Mouse (Mus musculus): ENCODE results near the gene Hnf1a. TPM values are rescaled to one million over a fixed set of nuclear protein-coding genes. Genes with fewer than 3 reads are reported as not detected.

The Hnf1a gene
- total and polyA plus RNA-seq, 2 experiments from 2014 or later, result not detected

GRCm38 (mm10) chr5:114916777-114917176, 54.1 kb downstream of the Hnf1a start:
- Histone ChIP-seq H3K27me3 (ENCODE audit: control insufficient read depth, insufficient read depth, low read length) (no peaks in the 10 kb centered on the region), H3K4me2 (ENCODE audit: low read depth, low read length) (no peak overlapping the region), H3K36me3 (replicated peaks; ENCODE audit: control insufficient read depth, insufficient read depth, low read length) (no peaks in the 10 kb centered on the region), H3K4me3 (ENCODE audit: low read depth, low read length) (no peak overlapping the region), H3K4me1 (ENCODE audit: control insufficient read depth, insufficient read depth) (no peaks in the 10 kb centered on the region), H3K9ac (replicated peaks; ENCODE audit: low read depth, low read length) (no peak overlapping the region), H3K27ac (ENCODE audit: low read depth) (no peak overlapping the region), H3K9me3 (replicated peaks; ENCODE audit: control insufficient read depth, low read length) (no peaks in the 10 kb centered on the region)
- whole genome bisulfite sequencing, result 71% methylated on average over 4 of the region's 4 CpGs
- no peak for ATAC-seq (ENCODE audit: insufficient read depth, low read depth)
- TF ChIP-seq EP300 (IDR thresholded peaks at IDR 0.05; ENCODE audit: low read depth), result no peak
- TF ChIP-seq CTCF (IDR thresholded peaks at IDR 0.05; ENCODE audit: low read depth), result no peak
- no peak for DNase-seq (ENCODE audit: low spot score)

DNA sequence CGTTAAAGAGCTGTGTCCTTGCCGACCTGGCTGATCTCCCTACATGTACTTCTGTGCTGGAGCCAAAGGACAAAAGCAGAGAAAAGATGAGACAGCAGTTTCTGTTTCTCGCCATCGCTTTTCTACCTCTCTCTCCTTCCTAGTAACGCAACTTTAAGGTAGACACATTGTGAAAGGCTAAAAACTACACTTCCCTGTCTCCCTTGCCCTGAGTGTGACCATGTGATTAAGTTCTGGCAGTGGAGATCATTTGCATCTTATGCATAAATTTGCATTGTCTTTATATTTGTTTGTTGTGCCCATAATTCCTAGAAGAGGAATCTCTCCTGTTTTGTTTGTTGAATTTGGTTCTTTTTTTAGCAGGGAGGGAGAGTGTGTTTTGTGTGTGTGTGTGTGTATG, 55.0 kb downstream of the Hnf1a start:
- Histone ChIP-seq H3K27me3 (ENCODE audit: control insufficient read depth, insufficient read depth, low read length) (no peaks in the 10 kb centered on the region), H3K4me2 (ENCODE audit: low read depth, low read length) (no peak overlapping the region), H3K9ac (replicated peaks; ENCODE audit: low read depth, low read length) (no peak overlapping the region), H3K4me3 (ENCODE audit: low read depth, low read length) (no peak overlapping the region), H3K9me3 (replicated peaks; ENCODE audit: control insufficient read depth, low read length) (no peaks in the 10 kb centered on the region), H3K4me1 (ENCODE audit: control insufficient read depth, insufficient read depth) (no peaks in the 10 kb centered on the region), H3K36me3 (replicated peaks; ENCODE audit: control insufficient read depth, insufficient read depth, low read length) (0 out of 2 replicates have a peak, but pooled peaks cover 5% of the 10 kb centered on the region), H3K27ac (ENCODE audit: low read depth) (no peak overlapping the region)
- no peak for ATAC-seq (ENCODE audit: insufficient read depth, low read depth)
- WGBS, result 63% methylated on average over 5 of the region's 5 CpGs
- no peak for DNase-seq (ENCODE audit: low spot score)
- no peak for TF ChIP-seq EP300 (IDR thresholded peaks at IDR 0.05; ENCODE audit: low read depth)
- TF ChIP-seq CTCF (IDR thresholded peaks at IDR 0.05; ENCODE audit: low read depth), result no peak

GRCm38 (mm10) chr5:114914855-114915254, 56.0 kb downstream of the Hnf1a start:
- WGBS, result 60% methylated on average over 8 of the region's 8 CpGs
- ATAC-seq (ENCODE audit: insufficient read depth, low read depth), result no peak
- TF ChIP-seq EP300 (IDR thresholded peaks at IDR 0.05; ENCODE audit: low read depth) (no peak), CTCF (IDR thresholded peaks at IDR 0.05; ENCODE audit: low read depth) (no peak)

GRCm38 (mm10) chr5:114913686-114914085, 57.2 kb downstream of the Hnf1a start:
- ATAC-seq (ENCODE audit: insufficient read depth, low read depth) (no peak), DNase-seq (ENCODE audit: low spot score) (no peak)
- H3K27ac ChIP-seq (ENCODE audit: low read depth), result no peak overlapping the region
- TF ChIP-seq EP300 (IDR thresholded peaks at IDR 0.05; ENCODE audit: low read depth), result no peak
- TF ChIP-seq CTCF (IDR thresholded peaks at IDR 0.05; ENCODE audit: low read depth), result no peak
- H3K4me2 ChIP-seq (ENCODE audit: low read depth, low read length), result no peak overlapping the region
- H3K9me3 ChIP-seq (replicated peaks; ENCODE audit: control insufficient read depth, low read length), result no peaks in the 10 kb centered on the region
- H3K36me3 ChIP-seq (replicated peaks; ENCODE audit: control insufficient read depth, insufficient read depth, low read length), result 0 out of 2 replicates have a peak, but pooled peaks cover 5% of the 10 kb centered on the region
- no peak overlapping the region for H3K4me3 ChIP-seq (ENCODE audit: low read depth, low read length)
- WGBS, result 40% methylated on average over 4 of the region's 4 CpGs
- H3K4me1 ChIP-seq (ENCODE audit: control insufficient read depth, insufficient read depth), result no peaks in the 10 kb centered on the region
- H3K27me3 ChIP-seq (ENCODE audit: control insufficient read depth, insufficient read depth, low read length), result no peaks in the 10 kb centered on the region
- H3K9ac ChIP-seq (replicated peaks; ENCODE audit: low read depth, low read length), result no peak overlapping the region

More at GRCm38 (mm10) chr5:114914855-114915254, 56.0 kb downstream of the Hnf1a start:
- Histone ChIP-seq H3K27me3 (ENCODE audit: control insufficient read depth, insufficient read depth, low read length) (no peaks in the 10 kb centered on the region), H3K9me3 (replicated peaks; ENCODE audit: control insufficient read depth, low read length) (no peaks in the 10 kb centered on the region), H3K27ac (ENCODE audit: low read depth) (no peak overlapping the region), H3K9ac (replicated peaks; ENCODE audit: low read depth, low read length) (no peak overlapping the region), H3K4me3 (ENCODE audit: low read depth, low read length) (no peak overlapping the region), H3K36me3 (replicated peaks; ENCODE audit: control insufficient read depth, insufficient read depth, low read length) (0 out of 2 replicates have a peak, but pooled peaks cover 5% of the 10 kb centered on the region), H3K4me1 (ENCODE audit: control insufficient read depth, insufficient read depth) (no peaks in the 10 kb centered on the region), H3K4me2 (ENCODE audit: low read depth, low read length) (no peak overlapping the region)
- no peak for DNase-seq (ENCODE audit: low spot score)

GRCm38 (mm10) chr5:114908598-114909305, 62.1 kb downstream of the Hnf1a start:
- 53% methylated on average over 13 of the region's 13 CpGs for WGBS
- DNase-seq (ENCODE audit: low spot score) (no peak), ATAC-seq (ENCODE audit: insufficient read depth, low read depth) (no peak)
- no peak overlapping the region for H3K27ac ChIP-seq (ENCODE audit: low read depth)
- H3K4me2 ChIP-seq (ENCODE audit: low read depth, low read length), result no peak overlapping the region
- no peaks in the 10 kb centered on the region for H3K9me3 ChIP-seq (replicated peaks; ENCODE audit: control insufficient read depth, low read length)
- H3K36me3 ChIP-seq (replicated peaks; ENCODE audit: control insufficient read depth, insufficient read depth, low read length), result 0 out of 2 replicates have a peak, but pooled peaks cover 23% of the 10 kb centered on the region
- H3K4me3 ChIP-seq (ENCODE audit: low read depth, low read length), result no peak overlapping the region
- TF ChIP-seq EP300 (IDR thresholded peaks at IDR 0.05; ENCODE audit: low read depth) (no peak), CTCF (IDR thresholded peaks at IDR 0.05; ENCODE audit: low read depth) (no peak)
- no peaks in the 10 kb centered on the region for H3K27me3 ChIP-seq (ENCODE audit: control insufficient read depth, insufficient read depth, low read length)
- H3K4me1 ChIP-seq (ENCODE audit: control insufficient read depth, insufficient read depth), result no peaks in the 10 kb centered on the region
- no peak overlapping the region for H3K9ac ChIP-seq (replicated peaks; ENCODE audit: low read depth, low read length)
